Mouse (Mus musculus) forebrain, postnatal 0 days (tissue): ENCODE measurements at regions not wholly inside any gene's neighbourhood (a gene's known extent, or its start where the extent isn't known, plus 50 kb on each side); places are given as distances from the start of the nearest gene placed in this dataset.

Experiments used
- ATAC-seq: fragments of 200-750 bp; cut with Nextera tagmentation; 2 replicates; pipeline ENCODE4 v1.8.0; 2017; ENCODE audit warnings: mild to moderate bottlenecking, moderate library complexity
- DNase-seq: peaks from one replicate; pipeline ENCODE4 v3.0.0-alpha.2; 2015
- H3K27ac ChIP-seq: fragments of 300-500 bp; sonication (generic); 2 replicates; pipeline ENCODE4 v1.5.1; 2014; ENCODE audit warnings: low read depth, mild to moderate bottlenecking, antibody characterized with exemption, low read length, moderate library complexity, mixed read lengths
- H3K27me3 ChIP-seq: fragments of 300-500 bp; sonication (generic); 2 replicates; pipeline ENCODE4 v1.6.1; 2014; ENCODE audit warnings: mild to moderate bottlenecking, low read length, mixed read lengths; ENCODE audit not compliant: insufficient read depth
- H3K36me3 ChIP-seq: fragments of 300-500 bp; sonication (generic); 2 replicates; pipeline ENCODE4 v1.6.1; 2014; ENCODE audit warnings: mild to moderate bottlenecking, moderate library complexity; ENCODE audit not compliant: insufficient read depth
- H3K4me1 ChIP-seq: fragments of 300-500 bp; sonication (generic); 2 replicates; pipeline ENCODE4 v1.6.1; 2014; ENCODE audit warnings: antibody characterized with exemption; ENCODE audit not compliant: insufficient read depth
- H3K4me2 ChIP-seq: fragments of 300-500 bp; sonication (generic); 2 replicates; pipeline ENCODE4 v1.6.1; 2014; ENCODE audit warnings: low read depth, mild to moderate bottlenecking, moderate library complexity
- H3K4me3 ChIP-seq: fragments of 300-500 bp; sonication (generic); 2 replicates; pipeline ENCODE4 v1.5.1; 2014; ENCODE audit warnings: low read depth, low read length, mixed read lengths
- H3K9ac ChIP-seq: fragments of 300-500 bp; sonication (generic); 2 replicates; pipeline ENCODE4 v1.6.1; 2014; ENCODE audit warnings: mild to moderate bottlenecking
- H3K9me3 ChIP-seq: fragments of 300-500 bp; sonication (generic); 2 replicates; pipeline ENCODE4 v1.6.1; 2016; ENCODE audit warnings: low read length
- CTCF ChIP-seq: sonication (generic); IDR thresholded peaks from 2 replicates; pipeline ENCODE4 v1.5.1; 2016; ENCODE audit warnings: antibody characterized with exemption, control low read depth, low read depth
- WGBS: fragments of 180-500 bp; shearing (Covaris S2); extraction: QIAGEN DNeasy Blood & Tissue Kit; methylation state at CpG from one replicate; pipeline ENCODE4 v1.1.7; 2014; 5-methylcytosine and 5-hydroxymethylcytosine counted together

DNA sequence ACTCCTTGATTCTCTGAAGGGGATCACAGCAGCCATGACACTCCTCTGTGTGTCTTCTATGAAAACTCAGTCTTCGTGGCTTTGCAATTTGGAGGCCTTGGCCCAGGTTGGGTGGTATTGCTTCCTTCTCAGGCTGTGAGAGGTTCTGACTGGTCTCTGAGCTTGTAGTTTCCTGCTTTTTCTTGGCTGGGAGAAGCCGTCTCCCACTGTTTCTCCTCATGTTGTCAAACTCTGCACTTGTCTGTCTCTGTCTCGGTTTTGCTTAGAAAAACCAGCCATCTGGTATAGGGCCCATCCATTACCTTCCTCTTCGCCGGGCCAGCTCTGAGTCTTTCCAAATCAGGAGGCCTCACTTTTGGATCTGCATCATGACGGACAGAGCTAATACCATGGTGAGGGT is 360.3 kb downstream of the Fam19a5 start:
- no peaks in the 10 kb centered on the region for H3K27me3 ChIP-seq
- no peak overlapping the region for H3K4me3 ChIP-seq
- H3K9me3 ChIP-seq = no peaks in the 10 kb centered on the region
- no peaks in the 10 kb centered on the region for H3K4me1 ChIP-seq
- WGBS = 76% methylated on average over 6 of the region's 6 CpGs
- no peaks in the 10 kb centered on the region for H3K36me3 ChIP-seq
- no peak for TF ChIP-seq CTCF
- H3K27ac ChIP-seq = no peak overlapping the region
- DNase-seq (no peak), ATAC-seq (no peak)
- no peak overlapping the region for H3K9ac ChIP-seq
- no peak overlapping the region for H3K4me2 ChIP-seq

DNA sequence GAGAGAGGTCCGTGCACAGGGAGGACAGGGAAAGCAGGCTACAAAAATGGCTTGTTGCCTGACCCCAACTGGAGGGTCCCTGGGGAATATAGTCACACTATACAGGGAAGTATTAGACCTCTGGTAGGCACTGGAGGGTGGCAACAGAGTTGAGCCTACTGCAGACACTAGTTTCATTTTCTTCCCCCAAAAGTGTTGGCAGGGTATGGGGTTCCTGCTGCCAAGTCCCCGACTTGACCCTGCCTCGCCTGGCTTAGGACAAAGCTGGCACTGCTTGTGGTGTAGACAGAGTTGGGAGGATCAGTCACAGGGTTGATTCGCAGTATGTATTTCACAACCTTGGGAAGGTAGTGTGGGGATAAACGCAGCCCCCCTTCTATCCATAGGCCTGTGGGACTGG is 362.2 kb downstream of the Fam19a5 start:
- 72% methylated on average over 5 of the region's 5 CpGs for WGBS
- H3K9ac ChIP-seq = no peak overlapping the region
- no peaks in the 10 kb centered on the region for H3K4me1 ChIP-seq
- H3K27ac ChIP-seq = no peak overlapping the region
- no peaks in the 10 kb centered on the region for H3K27me3 ChIP-seq
- no peaks in the 10 kb centered on the region for H3K36me3 ChIP-seq
- no peak for DNase-seq
- no peak for TF ChIP-seq CTCF
- H3K4me3 ChIP-seq = no peak overlapping the region
- H3K4me2 ChIP-seq = no peak overlapping the region
- no peak for ATAC-seq
- no peaks in the 10 kb centered on the region for H3K9me3 ChIP-seq

DNA sequence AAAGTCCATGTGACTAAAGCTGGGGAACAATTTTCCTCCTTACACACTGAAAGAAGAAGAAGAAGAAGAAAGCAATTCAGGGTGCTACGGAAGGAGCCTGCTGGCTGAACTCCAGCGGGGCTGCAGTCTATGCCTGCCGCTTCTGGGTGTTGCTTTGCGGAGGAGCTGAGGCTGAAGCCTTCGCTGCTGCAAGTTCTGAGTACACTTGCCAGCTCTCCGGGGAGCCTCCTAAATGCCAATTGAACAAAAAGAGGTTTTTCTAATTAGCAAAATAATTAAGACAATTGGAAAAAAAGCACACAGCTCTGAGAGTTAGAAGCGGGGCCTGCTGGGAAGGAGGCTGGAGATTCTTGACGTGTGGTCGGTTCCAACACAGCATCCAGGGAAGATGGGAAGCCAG is 378.0 kb downstream of the Fam19a5 start:
- DNase-seq (peak; percentile 45), ATAC-seq (no peak)
- Histone ChIP-seq H3K27me3 (no peaks in the 10 kb centered on the region), H3K9ac (no peak overlapping the region), H3K4me2 (no peak overlapping the region), H3K36me3 (no peaks in the 10 kb centered on the region), H3K4me1 (no peaks in the 10 kb centered on the region), H3K4me3 (no peak overlapping the region), H3K27ac (no peak overlapping the region), H3K9me3 (no peaks in the 10 kb centered on the region)
- no peak for TF ChIP-seq CTCF
- 15% methylated on average over 9 of the region's 9 CpGs for whole genome bisulfite sequencing

DNA sequence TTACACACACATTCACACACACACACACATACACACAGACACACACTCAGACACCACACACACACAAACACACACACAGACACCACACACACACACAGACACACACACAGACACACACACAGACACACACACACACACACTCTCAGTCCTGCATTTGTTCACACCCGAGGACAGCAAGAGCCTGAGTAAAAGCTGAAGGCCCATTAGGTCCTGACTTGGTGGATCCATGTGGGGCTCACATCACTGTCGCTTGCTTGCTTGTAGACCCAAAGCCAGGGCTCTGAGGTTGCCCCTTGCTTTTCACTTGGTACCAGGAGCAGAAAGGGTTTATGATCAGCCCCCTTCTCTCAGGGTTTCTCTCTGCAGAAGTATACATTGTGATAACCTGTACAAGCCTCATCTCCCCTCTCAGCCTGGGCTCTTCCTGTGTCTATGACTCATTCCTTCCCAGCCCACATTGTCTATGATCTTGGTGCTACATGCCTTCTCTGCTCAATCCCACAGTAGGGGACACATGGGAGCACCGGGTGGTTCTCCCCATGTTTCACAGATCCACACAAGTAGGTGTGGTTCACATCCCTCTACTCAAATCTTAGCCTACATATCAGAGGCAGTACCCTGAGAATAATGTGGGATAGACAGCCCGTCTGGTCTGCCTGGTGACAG is 378.8 kb downstream of the Fam19a5 start:
- H3K36me3 ChIP-seq = no peaks in the 10 kb centered on the region
- H3K4me3 ChIP-seq = no peak overlapping the region
- no peak overlapping the region for H3K4me2 ChIP-seq
- H3K27ac ChIP-seq = no peak overlapping the region
- TF ChIP-seq CTCF = no peak
- no peak for ATAC-seq
- DNase-seq = no peak
- H3K9me3 ChIP-seq = no peaks in the 10 kb centered on the region
- 85% methylated on average over 4 of the region's 4 CpGs for WGBS
- no peaks in the 10 kb centered on the region for H3K27me3 ChIP-seq
- no peaks in the 10 kb centered on the region for H3K4me1 ChIP-seq
- no peak overlapping the region for H3K9ac ChIP-seq

DNA sequence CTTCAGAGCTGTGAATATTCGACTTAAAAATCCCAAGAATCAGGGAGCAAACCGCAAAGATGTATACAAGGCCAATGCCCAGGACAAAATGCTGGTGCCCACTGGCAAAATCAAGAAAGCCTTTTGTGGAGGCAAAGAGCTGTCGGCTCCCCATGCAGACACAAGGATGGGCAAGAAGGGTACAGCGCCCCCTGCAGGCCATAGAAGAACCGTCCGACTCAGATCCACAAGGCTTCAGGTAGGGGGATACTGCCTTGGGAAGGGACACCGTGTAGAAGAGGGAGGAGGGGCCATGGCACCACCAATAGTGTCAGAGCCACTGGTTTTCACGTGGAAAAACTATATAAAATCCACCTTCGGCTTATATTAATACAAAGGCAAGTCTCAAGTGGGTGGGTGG is 379.8 kb downstream of the Fam19a5 start:
- ATAC-seq (no peak), DNase-seq (no peak)
- Histone ChIP-seq H3K9ac (no peak overlapping the region), H3K9me3 (no peaks in the 10 kb centered on the region), H3K27me3 (no peaks in the 10 kb centered on the region), H3K36me3 (no peaks in the 10 kb centered on the region), H3K4me3 (no peak overlapping the region), H3K4me2 (no peak overlapping the region), H3K4me1 (no peaks in the 10 kb centered on the region), H3K27ac (no peak overlapping the region)
- WGBS = 43% methylated on average over 9 of the region's 9 CpGs
- peak; percentile 52 for TF ChIP-seq CTCF

DNA sequence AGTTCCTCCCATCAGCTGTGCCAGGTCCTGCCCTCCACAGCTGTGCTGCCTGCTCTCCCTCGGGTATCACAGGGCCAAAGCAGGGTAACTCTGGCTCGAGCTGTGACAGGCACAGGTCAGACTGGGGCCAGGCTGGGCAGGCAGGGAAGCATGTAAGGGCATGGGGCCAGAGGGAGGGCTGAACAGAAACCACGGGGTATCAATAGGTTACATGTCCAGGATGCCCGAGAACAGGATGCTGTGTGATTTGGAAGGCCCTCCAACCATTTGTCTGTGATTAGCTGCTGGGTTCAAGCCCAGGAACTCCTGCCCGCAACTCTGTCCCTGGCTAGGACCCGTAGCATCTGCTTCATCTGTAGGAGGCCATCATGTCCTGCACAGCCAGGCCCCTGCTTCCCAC is 391.9 kb downstream of the Fam19a5 start:
- WGBS = 76% methylated on average over 6 of the region's 6 CpGs
- Histone ChIP-seq H3K27ac (no peak overlapping the region), H3K27me3 (no peaks in the 10 kb centered on the region), H3K9ac (no peak overlapping the region), H3K36me3 (no peaks in the 10 kb centered on the region), H3K9me3 (no peaks in the 10 kb centered on the region), H3K4me2 (no peak overlapping the region), H3K4me3 (no peak overlapping the region), H3K4me1 (peaks cover 4% of the 10 kb centered on the region; the same call in 1 of the 2 replicates)
- no peak for TF ChIP-seq CTCF
- DNase-seq (no peak), ATAC-seq (no peak)

DNA sequence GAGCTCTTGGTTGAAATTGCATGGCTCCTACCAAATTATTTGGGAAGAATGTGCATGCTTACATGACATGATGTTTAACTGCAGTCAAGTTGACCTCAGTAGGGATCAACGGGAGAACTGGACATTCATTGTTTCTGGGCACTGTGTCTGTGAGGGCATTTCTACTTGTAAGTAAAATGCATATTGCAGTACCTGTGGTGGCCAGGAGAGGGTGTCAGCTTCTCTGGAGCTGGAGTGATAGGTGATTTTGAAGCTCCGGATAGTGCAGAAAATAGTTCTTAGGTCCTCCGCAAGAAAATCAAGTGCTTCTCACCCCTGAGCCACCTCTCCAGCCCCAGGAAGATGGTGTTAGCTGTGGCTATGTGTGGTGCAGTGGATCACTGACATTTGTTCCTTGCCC is 396.7 kb downstream of the Fam19a5 start:
- H3K4me1 ChIP-seq = no peaks in the 10 kb centered on the region
- H3K4me3 ChIP-seq = no peak overlapping the region
- no peak overlapping the region for H3K9ac ChIP-seq
- DNase-seq = peak; percentile 44
- no peaks in the 10 kb centered on the region for H3K9me3 ChIP-seq
- no peak for ATAC-seq
- no peak overlapping the region for H3K27ac ChIP-seq
- TF ChIP-seq CTCF = peak; percentile 66
- no peak overlapping the region for H3K4me2 ChIP-seq
- H3K36me3 ChIP-seq = no peaks in the 10 kb centered on the region
- 53% methylated on average over 3 of the region's 3 CpGs for WGBS
- no peaks in the 10 kb centered on the region for H3K27me3 ChIP-seq
